Mouse (Mus musculus) left cerebral cortex, adult 2 months (tissue): Measurements from ENCODE around the gene Sgcd. TPM values are rescaled to one million over a fixed set of nuclear protein-coding genes. Genes with fewer than 3 reads are reported as not detected.
A peak's percentile ranks its signal among the peaks of the same experiment; 100 is the strongest.

ENCODE experiments used
- DNase-seq, 2 experiments: peaks; one replicate each; pipeline ENCODE4 v3.0.0; 2021 to 2022; ENCODE audit warnings: low spot score in 2 of 2, mixed read lengths in 1 of 2; ENCODE audit errors: extremely low spot score in 1 of 2
- H3K27ac ChIP-seq: fragments of 200-600 bp; 2 replicates; pipeline ENCODE4 v1.8.1; 2022
- H3K4me3 ChIP-seq: fragments of 200-600 bp; 2 replicates; pipeline ENCODE4 v1.8.1; 2022
- CTCF ChIP-seq: fragments of 200-600 bp; IDR thresholded peaks from 2 replicates; pipeline ENCODE4 v1.8.1; 2022; ENCODE audit warnings: antibody characterized with exemption, mild to moderate bottlenecking, moderate library complexity
- intact Hi-C: fragments of 180-260 bp; cut with DNase I; formaldehyde crosslinking; loops from one replicate; pipeline ENCODE4 v1.15.1; 2025
- long read RNA-seq, 2 experiments: library from polyadenylated mRNA; stranded (forward); transcript quantifications; one replicate each; pipeline ENCODE4 v2.0.0; 2021; ENCODE audit warnings: borderline mapping rate in 2 of 2
- total RNA-seq, 2 experiments: library from RNA; stranded (reverse); gene quantifications; 2 replicates each; pipeline ENCODE4 v1.2.3; 2021

The Sgcd gene
- 10 to 100 TPM; 15.0 to 18.7 TPM for total RNA-seq
- long read RNA-seq, experiment 1, partial matches to known transcripts = 0 of 2 reads
- long read RNA-seq, experiment 1, other reads (novel, unspliced or antisense) = 2 of 2 reads
- long read RNA-seq, experiment 2 = 0 reads

DNA sequence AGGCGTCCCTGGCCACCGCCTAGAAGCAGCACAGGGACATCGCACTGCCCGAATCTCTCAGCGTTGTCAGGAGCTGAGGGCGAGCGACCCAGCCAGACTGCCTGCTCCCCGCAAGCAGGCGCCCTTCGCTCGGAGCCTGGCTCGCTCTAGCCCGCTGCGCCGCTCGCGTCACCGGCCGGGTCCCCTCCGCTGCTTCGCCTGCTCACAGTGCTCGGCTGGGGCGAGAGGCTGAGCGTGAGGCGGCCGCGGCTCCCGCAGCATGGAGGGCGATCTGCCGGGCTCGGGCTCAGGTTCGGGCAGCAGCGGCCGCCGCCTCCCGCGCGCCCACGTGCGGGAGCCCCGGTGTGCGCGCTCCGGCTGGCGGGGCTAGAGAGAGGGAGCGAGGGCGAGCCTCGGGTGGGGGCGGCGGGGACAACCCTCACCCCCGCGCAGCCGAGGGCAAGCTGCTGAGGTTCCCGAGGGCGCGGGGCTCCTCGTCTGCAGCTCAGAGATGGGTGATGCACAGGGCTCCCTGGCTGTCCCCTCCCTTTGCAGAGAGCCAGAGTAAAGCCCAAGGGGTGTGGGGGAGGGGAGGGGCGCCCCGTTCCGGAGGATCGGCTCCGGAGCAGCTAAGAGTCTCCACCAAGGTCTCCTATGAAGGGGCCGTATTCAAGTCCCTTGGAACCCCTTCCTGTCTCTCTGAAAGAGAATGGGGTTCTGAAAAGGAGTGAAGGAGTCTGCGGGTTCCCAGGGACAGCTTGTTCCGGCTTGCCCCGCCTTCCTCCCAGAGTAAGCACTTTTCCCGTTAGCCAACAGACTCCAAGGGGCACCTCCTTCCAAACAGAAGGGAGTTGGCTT is at the start of gene Sgcd:
Sgcd (minus strand) TSS at position 273 of the 837 bp plus-strand sequence.
- intact Hi-C loops = loop anchor here (5.0 to 10.0 kb wide), 3 partner anchors 97 to 598 kb away; no protein-coding TSS in a partner anchor
- peak within 1 kb of the TSS; percentile 72 for H3K4me3 ChIP-seq

DNA sequence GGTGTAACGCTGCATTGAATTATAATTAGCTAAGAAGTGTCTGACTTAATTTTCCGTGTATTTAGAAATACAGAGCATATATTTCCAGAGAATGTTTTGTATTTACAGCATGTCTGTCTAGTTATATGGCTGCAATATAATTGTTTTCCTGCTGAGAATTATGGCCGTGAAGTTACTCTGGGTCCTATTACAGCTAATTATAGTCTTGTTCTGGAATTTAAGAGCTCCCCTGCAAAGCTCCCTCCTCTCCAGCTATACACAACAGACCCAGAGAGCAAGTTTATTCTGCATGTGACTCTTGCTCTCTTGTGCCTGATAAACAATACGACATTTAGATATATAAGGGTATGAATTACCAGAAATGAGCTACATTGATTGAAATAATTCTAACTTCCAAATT is 49.3 kb upstream of the Sgcd start:
- intact Hi-C loops = no loop called here
- no peak overlapping the region for H3K4me3 ChIP-seq
- TF ChIP-seq CTCF = no peak

More for the DNA sequence above, at the start of gene Sgcd:
- peak within 1 kb of the TSS; percentile 87 for H3K27ac ChIP-seq
- DNase-seq = peak; percentile 60 to 65
- no peak for TF ChIP-seq CTCF

GRCm38 (mm10) chr11:48012836-48013235 is 24.1 kb upstream of the Sgcd start:
- Histone ChIP-seq H3K4me3 (no peak overlapping the region), H3K27ac (no peak overlapping the region)
- intact Hi-C loops = no loop called here
- no peak for DNase-seq
- TF ChIP-seq CTCF = no peak

More for the DNA sequence above, 49.3 kb upstream of the Sgcd start:
- H3K27ac ChIP-seq = no peak overlapping the region
- DNase-seq = no peak

DNA sequence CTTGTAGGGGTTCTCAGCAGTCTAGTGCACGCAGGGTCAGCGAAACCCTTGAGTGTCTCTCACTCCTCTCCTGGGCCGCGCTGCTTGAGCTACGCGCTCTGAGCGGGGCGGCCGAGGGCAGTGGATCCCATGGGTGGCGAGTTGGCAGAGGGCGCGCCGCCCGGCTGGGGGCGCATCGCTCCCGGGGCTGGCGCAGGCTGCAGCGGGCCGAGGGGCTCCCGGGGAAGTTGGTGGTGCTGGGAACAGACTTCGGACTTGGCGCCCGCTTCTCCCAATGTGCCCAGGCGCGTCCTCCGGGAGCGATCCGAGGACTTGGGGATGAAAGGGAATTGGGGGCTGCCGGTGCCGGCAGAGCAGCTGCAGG is 454 bp downstream of the Sgcd start:
- intact Hi-C loops = loop anchor here (5.0 to 10.0 kb wide), 3 partner anchors 96 to 599 kb away; no protein-coding TSS in a partner anchor
- peak in 1 of 2 experiments; percentile 57 for DNase-seq
- peak overlapping the region; percentile 72 for H3K4me3 ChIP-seq
- H3K27ac ChIP-seq = peak overlapping the region; percentile 87
- no peak; the same call in 1 of the 2 replicates for TF ChIP-seq CTCF

DNA sequence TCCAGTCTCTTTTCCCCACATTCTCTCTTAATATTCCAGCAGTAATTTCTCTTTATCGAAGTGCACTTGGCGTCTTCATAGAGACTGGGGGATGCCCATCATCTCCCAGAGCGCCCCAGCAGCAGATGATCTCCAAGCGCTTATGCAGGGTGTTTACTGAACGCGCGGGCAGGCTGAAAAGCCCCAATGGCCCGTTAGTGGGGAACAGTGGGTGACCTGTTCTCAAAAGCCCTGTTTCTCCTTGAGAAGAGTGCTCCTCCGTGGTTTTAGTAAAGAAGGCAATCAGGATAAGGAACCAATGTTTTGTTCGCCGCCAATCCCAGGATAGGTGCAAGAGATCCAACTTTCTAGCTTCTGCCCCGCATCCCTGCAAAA is 889 bp downstream of the Sgcd start:
- intact Hi-C loops = loop anchor here (5.0 to 10.0 kb wide), 3 partner anchors 96 to 599 kb away; no protein-coding TSS in a partner anchor
- Histone ChIP-seq H3K27ac (peak overlapping the region; percentile 36; the same call in 1 of the 2 replicates), H3K4me3 (peak overlapping the region; percentile 72)
- peak in 1 of 2 experiments; percentile 9 for DNase-seq
- no peak for TF ChIP-seq CTCF

- Histone ChIP-seq H3K27ac (no peak overlapping the region; the same call in 1 of the 2 replicates), H3K4me3 (peak overlapping the region; percentile 72)
- intact Hi-C loops = loop anchor here (5.0 to 10.0 kb wide), 3 partner anchors 95 to 600 kb away; no protein-coding TSS in a partner anchor
- DNase-seq = peak in 1 of 2 experiments; percentile 16
- TF ChIP-seq CTCF = no peak
Observed at GRCm38 (mm10) chr11:47987251-47987892, 1.4 kb downstream of the Sgcd start.

DNA sequence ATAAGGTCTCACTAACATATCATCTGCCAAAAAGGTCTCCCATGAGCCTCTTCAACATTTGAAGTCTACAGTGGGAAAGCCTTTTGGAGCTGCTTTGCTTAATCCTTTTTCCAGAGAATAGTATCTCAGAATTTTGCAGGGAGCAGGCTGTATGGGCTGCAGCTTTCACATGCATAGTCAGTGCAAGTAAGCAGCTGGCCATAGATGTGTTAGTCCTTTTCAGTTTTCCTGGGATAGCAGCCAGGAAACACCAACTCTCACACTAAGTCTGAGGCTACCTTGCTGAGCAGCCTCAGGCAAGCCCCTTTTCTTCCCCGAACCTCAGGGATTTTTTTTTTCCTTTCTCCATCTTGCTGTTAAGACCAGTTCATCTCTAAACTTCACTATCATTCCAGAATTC is 6.6 kb downstream of the Sgcd start:
- H3K4me3 ChIP-seq = no peak overlapping the region
- DNase-seq = no peak
- no peak for TF ChIP-seq CTCF
- no peak overlapping the region for H3K27ac ChIP-seq
- intact Hi-C loops = loop anchor here (10.0 kb wide), 1 partner anchor 277 kb away; no protein-coding TSS in a partner anchor

DNA sequence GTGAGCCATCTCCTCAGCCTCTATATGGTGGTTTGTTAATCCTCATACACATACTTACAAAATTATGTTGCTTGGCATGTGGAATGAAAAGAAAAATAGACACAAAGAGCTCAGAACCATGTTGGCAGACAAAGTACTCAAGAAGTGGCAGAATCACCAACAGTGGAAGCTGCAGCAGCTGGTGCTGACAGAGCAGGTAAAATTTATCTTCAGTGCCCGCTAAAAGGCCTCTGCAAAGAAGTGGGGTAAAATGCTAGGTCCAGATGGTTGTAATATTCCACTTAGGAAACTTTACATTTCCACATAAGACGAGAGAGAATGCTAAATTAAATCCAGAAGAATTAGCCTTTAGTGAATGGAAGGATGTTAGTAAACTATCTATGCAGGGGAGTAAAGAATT is 7.7 kb downstream of the Sgcd start:
- no peak for DNase-seq
- H3K4me3 ChIP-seq = no peak overlapping the region
- no peak overlapping the region for H3K27ac ChIP-seq
- no peak for TF ChIP-seq CTCF
- intact Hi-C loops = loop anchor here (10.0 kb wide), 1 partner anchor 276 kb away; no protein-coding TSS in a partner anchor

DNA sequence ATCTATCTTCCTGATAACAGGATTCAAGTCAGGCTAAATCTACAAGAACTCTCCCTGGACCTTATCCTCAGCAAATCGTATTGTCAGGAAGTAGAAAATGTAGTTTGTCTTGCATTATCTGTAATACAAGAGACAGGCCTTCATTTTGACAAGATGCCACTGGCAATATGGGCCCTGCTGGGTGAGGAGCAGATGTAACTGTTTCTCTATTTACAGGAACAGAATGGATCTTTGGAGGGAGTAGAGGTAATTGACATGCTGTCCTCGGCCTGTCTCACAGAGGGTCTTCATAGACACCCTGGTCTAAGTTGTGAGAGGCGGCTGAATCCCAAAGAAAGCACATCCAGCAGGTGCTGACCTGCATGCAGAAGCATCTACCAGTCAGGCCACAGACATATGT is 35.5 kb downstream of the Sgcd start:
- TF ChIP-seq CTCF = no peak
- intact Hi-C loops = no loop called here
- H3K4me3 ChIP-seq = no peak overlapping the region
- DNase-seq = no peak
- no peak overlapping the region for H3K27ac ChIP-seq

DNA sequence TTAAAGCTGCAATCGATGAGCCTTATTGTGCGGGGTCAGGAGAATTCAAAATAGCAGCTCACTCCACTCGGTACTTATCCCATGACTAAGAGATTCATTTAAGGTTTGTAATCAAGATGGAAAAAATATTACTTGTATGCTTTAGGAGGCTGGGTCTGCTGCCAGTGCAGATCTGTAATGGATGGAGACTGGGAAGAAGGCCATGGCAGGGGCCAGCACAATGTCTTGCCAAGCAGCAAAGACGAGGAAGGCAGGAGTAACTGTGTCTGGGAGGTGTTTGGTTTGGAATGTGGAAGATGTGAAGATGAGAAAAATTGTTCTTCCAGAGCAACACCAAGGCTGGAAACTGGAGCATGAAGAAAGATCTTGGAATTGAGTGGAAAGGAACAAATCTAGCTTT is 36.4 kb downstream of the Sgcd start:
- no peak for TF ChIP-seq CTCF
- H3K4me3 ChIP-seq = no peak overlapping the region
- intact Hi-C loops = no loop called here
- H3K27ac ChIP-seq = no peak overlapping the region
- no peak for DNase-seq

DNA sequence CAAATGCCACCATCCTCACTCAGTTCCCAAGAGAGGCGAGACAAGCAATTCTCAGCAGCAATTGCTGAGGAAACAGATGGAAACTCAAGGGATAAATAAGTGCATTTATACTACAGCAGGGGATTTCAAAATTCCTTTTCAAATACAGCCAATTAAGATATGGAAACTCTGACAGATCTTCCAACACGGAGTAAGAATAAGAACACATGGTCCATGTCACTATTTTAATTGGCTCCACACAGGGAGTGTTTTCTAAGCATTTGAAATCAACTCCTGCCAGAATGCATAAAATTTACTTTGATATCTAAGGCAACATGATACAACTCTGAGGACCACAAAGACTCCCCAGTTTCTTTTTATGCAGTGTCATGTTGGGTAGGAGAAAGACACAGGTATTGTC is 49.0 kb downstream of the Sgcd start:
- no peak for DNase-seq
- intact Hi-C loops = no loop called here
- H3K27ac ChIP-seq = no peak overlapping the region
- no peak for TF ChIP-seq CTCF
- no peak overlapping the region for H3K4me3 ChIP-seq

- no peak for DNase-seq
- Histone ChIP-seq H3K4me3 (no peak overlapping the region), H3K27ac (peak overlapping the region; percentile 37; the same call in 1 of the 2 replicates)
- TF ChIP-seq CTCF = no peak
- intact Hi-C loops = no loop called here
Observed at GRCm38 (mm10) chr11:47917616-47918015, 71.2 kb downstream of the Sgcd start.
